Mouse (Mus musculus) embryo, embryonic 10 days (tissue): ENCODE measurements around the gene Traf3.

Experiments used
- DNase-seq: peaks from one replicate; pipeline ENCODE4 v3.0.0-alpha.2; 2015; ENCODE audit warnings: low spot score

Traf3 gene

GRCm38 (mm10) chr12:111152981-111153710, 13.0 kb upstream of the Traf3 start:
- no peak for DNase-seq

- DNase-seq: no peak
Observed at GRCm38 (mm10) chr12:111153946-111154345, 12.2 kb upstream of the Traf3 start.

DNA sequence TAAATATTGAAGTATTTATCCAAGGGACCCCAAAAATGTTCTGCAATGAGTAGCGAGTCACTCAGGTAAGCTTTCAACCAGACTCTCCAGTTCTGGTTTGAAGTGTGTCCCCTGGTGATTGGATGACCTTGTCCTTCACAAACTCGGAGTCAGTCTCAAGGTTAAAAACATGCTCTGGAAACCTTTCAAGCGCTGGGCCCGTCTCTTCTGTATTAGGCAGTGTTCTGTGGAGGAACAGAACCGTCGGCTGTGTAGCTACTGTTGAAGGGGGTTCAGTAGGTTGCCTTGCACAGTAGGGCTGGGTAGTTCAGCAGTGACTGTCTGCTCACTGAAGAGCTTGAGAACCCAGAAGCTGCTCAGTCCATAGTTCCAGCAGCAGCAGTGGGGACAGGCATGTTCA, 11.5 kb upstream of the Traf3 start:
- DNase-seq: no peak

DNA sequence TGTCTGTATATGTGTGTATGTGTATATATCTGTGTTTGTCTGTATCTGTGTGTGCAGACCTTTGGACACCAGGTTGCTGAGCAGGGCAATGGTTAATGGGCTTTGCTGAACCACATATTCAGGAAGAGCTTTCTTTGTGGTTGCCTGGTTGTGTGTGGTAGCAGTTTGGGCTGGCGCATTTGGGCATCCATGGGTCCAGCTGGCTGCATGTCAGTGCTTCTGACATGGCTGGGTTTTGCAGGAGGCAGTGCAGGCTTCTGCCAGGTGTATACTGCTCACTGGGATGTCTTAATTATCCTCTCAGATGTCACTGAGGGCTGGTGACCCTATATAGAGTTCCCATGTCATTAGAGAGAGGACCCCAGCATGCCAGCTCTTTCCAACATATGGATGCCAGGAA, 10.4 kb upstream of the Traf3 start:
- no peak for DNase-seq

- no peak for DNase-seq
Observed at GRCm38 (mm10) chr12:111159659-111160428, 6.3 kb upstream of the Traf3 start.

DNA sequence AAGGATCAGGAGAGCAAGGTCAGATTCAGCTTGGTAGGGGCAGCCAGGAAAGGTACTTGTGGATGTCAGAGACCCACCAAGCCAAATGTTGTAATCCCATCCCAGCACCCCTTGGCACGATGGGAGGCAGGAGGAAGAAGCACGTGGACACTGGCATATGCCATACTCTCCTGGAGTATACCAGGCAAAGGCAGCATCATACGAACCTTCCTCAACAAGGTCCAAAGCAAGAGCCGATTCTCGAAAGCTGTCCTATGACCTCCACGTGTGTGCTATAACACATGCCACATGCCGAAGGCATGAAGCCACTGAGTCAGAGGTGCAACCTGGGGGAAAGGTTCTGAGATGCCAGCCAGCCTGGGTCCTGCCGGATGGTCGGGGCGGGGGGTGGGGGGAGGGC, 5.3 kb upstream of the Traf3 start:
- DNase-seq: no peak

- DNase-seq: no peak
Observed at GRCm38 (mm10) chr12:111161943-111162311, 4.2 kb upstream of the Traf3 start.

- DNase-seq: peak; percentile 77
Observed at GRCm38 (mm10) chr12:111162312-111163061, 3.7 kb upstream of the Traf3 start.

- peak; percentile 93 for DNase-seq
Observed at GRCm38 (mm10) chr12:111164310-111164751, 1.8 kb upstream of the Traf3 start.

DNA sequence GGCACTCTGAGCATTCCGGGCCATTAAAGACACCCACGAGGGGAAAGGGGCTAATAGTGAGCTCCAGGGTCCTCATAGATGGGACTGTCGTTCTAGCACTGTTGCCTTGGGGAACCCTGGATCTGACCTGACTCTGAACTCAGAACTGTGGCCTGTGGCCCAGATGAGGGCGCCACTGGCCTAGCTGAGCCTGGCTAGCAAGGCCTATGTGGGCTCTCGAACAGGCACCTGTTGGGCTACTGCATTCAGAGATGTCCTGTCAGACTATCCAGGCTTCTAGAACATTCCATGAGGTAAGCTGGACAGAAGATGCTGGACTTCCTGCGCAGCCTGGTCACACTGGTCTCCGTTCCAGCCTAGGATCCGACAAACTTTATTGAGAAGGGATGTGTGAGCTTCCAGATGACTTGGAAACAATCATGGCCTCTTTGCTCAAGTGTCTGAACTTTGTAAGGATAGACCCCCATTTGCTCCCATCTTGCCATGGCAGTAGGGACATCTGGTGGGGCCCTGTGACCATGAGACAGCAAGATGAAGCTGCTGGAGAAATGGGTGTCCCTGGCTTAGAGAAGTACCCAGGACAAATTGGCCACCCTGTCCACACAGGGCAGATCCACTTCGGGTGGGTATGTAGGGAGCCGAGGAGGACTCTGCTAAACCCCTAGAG, 891 bp upstream of the Traf3 start:
- DNase-seq: peak; percentile 67

GRCm38 (mm10) chr12:111166681-111167289, 615 bp downstream of the Traf3 start:
- DNase-seq: peak; percentile 37

DNA sequence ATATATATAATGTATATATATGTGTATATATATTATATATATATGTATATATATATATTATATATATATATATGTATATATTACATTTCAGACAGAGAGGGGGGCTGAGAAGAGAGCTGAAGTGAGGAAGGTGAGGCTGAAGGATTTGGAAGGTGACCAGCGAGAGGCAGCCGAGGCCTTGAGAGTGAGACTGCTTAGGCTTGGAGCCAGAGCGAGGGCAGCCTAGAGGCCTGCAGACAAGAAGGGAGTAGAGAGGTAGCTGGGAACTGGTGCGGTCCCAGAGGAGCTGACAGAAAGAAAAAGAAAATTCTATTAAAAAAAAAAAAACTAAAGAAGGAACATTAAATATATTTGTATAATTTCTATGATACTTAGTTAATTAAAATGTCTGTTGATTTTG, 2.7 kb downstream of the Traf3 start:
- no peak for DNase-seq

- no peak for DNase-seq
Observed at GRCm38 (mm10) chr12:111178772-111179171, 12.6 kb downstream of the Traf3 start.

- no peak for DNase-seq
Observed at GRCm38 (mm10) chr12:111181848-111182247, 15.7 kb downstream of the Traf3 start.

DNA sequence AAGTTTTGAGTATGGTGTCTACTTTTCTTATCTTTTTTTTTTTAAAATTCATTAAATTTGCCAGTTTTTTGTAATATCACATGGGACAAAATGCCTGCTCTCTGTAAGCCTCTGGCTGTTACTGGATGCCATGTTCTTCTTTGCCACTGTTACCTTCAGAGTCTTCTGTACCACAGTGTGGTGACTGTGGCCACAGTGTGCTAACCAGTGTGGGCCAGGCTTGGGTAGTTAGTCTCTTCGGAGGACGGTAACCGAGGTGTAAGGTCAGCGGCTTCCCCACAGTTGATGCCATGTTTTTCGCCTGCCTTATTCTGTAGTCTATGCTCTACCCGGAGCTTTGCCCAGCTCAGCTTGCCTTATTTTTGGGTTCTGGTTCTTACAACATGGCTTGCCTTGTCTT, 16.2 kb downstream of the Traf3 start:
- DNase-seq: no peak

GRCm38 (mm10) chr12:111184476-111184875, 18.3 kb downstream of the Traf3 start, which contains the start of gene 4930595D18Rik:
Gene 4930595D18Rik, minus strand, starts transcription at chr12:111184491.
- no peak for DNase-seq

DNA sequence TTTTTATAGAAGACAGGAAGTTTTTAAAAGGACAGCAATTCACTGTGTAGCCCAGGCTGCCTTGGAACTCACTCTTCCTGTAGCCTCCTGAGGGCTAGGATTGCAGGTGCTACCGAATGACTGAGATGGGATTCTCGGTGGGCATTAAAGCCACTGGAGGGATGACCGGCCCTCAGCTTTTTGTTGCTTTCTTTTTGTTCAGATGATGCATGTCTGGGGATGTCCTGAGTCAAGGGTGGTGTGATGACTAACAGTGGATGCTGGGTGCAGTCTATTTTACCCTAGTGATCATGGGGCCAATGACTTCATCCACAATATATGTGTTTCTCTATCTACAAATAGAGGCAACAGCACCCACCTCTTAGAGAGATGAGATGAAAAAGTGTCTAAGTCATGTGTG, 20.8 kb downstream of the Traf3 start:
- no peak for DNase-seq

DNA sequence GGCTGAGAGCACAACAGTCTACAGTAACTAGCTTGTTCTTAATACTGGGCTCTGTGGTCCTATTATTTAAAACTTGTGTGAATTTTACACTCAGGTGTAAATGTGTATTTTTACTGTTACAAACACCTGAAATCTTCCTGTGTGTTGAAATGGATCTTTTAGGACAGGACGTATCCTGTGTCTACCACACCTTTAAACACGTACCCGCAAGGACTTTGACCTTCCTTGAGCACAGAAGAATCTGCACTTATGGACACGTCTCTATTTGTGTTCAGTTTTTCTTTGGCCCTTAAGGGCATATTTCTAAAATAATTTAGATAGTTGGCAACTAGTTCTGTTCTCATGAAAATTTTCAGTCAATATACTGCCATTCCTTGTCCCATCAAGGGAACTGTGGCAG, 22.1 kb downstream of the Traf3 start:
- no peak for DNase-seq

DNA sequence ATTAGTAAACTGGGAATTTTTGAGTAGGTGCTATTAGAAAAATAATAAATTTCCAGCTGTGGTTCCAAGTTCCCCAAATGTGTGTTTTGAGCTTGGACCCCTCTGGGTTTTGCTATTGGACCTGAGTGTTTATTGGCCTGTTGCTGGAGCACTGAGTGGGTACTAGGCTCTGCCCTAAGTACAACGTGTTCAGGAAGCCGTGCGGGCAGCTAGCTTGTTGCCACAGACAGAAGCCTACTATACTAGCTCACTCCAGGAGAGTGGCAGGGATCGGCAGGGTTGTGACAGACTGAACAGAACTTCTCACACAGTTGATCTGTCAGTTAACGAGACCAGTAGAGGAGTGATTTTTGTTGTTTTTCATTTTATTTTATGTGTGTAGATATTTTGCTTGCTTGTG, 24.2 kb downstream of the Traf3 start:
- no peak for DNase-seq

GRCm38 (mm10) chr12:111190891-111191290, 24.7 kb downstream of the Traf3 start:
- DNase-seq: peak; percentile 27

GRCm38 (mm10) chr12:111192777-111193176, 26.6 kb downstream of the Traf3 start:
- DNase-seq: no peak

GRCm38 (mm10) chr12:111193331-111193730, 27.2 kb downstream of the Traf3 start:
- DNase-seq: no peak
